Mouse (Mus musculus): Measurements from ENCODE around the gene Cmtm2b.
"Not testable (repeated sequence)": the region's sequence is repeated elsewhere in the genome, so short reads cannot be mapped to it uniquely, and the experiment has no call there.

Cmtm2b gene

GRCm38 (mm10) chr8:104321930-104322329 lies at the start of gene Cmtm2b:
Gene Cmtm2b, plus strand, starts transcription at chr8:104322230.
- DNase-seq (ENCODE audit: low read depth, low spot score) = not testable (repeated sequence)

- not testable (repeated sequence) for DNase-seq (ENCODE audit: low read depth, low spot score)
These were observed 28.9 kb upstream of the Cmtm2b start, which contains the start of gene Cmtm2a for GRCm38 (mm10) chr8:104293081-104293480. Gene Cmtm2a, minus strand, starts transcription at chr8:104293181.

GRCm38 (mm10) chr8:104294396-104294795 lies 27.6 kb upstream of the Cmtm2b start:
- no peak for DNase-seq (ENCODE audit: low read depth, low spot score)

- DNase-seq (ENCODE audit: low read depth, low spot score) = peak; percentile 2
These were observed 20.5 kb upstream of the Cmtm2b start for GRCm38 (mm10) chr8:104301577-104301976.

GRCm38 (mm10) chr8:104302536-104302935 lies 19.5 kb upstream of the Cmtm2b start:
- DNase-seq (ENCODE audit: low read depth, low spot score) = not testable (repeated sequence)

GRCm38 (mm10) chr8:104304962-104305361 lies 17.1 kb upstream of the Cmtm2b start:
- DNase-seq (ENCODE audit: low read depth, low spot score) = no peak

- not testable (repeated sequence) for DNase-seq (ENCODE audit: low read depth, low spot score)
These were observed 13.7 kb upstream of the Cmtm2b start for GRCm38 (mm10) chr8:104308341-104308740.

- DNase-seq (ENCODE audit: low read depth, low spot score) = not testable (repeated sequence)
These were observed 12.4 kb upstream of the Cmtm2b start, which contains the start of the genes Gm45711 and Cmtm1 for GRCm38 (mm10) chr8:104309441-104310155. Gene Gm45711, minus strand, starts transcription at chr8:104310081. Gene Cmtm1, minus strand, starts transcription at chr8:104310145.

GRCm38 (mm10) chr8:104312023-104312422 lies 10.0 kb upstream of the Cmtm2b start:
- DNase-seq (ENCODE audit: low read depth, low spot score) = not testable (repeated sequence)

- no peak for DNase-seq (ENCODE audit: low read depth, low spot score)
These were observed 8.7 kb upstream of the Cmtm2b start for GRCm38 (mm10) chr8:104313311-104313710.

GRCm38 (mm10) chr8:104321267-104321666 lies 763 bp upstream of the Cmtm2b start, which contains the start of gene Gm11020:
Gene Gm11020, plus strand, starts transcription at chr8:104321567.
- DNase-seq (ENCODE audit: low read depth, low spot score) = not testable (repeated sequence)

GRCm38 (mm10) chr8:104332665-104333631 lies 10.9 kb downstream of the Cmtm2b start:
- DNase-seq (ENCODE audit: low read depth, low spot score) = no peak

GRCm38 (mm10) chr8:104333786-104334185 lies 11.8 kb downstream of the Cmtm2b start:
- DNase-seq (ENCODE audit: low read depth, low spot score) = no peak

GRCm38 (mm10) chr8:104334196-104334595 lies 12.2 kb downstream of the Cmtm2b start:
- DNase-seq (ENCODE audit: low read depth, low spot score) = no peak

- DNase-seq (ENCODE audit: low read depth, low spot score) = no peak
These were observed 14.8 kb downstream of the Cmtm2b start for GRCm38 (mm10) chr8:104336806-104337205.

- DNase-seq (ENCODE audit: low read depth, low spot score) = no peak
These were observed 15.9 kb downstream of the Cmtm2b start for GRCm38 (mm10) chr8:104337890-104338289.

- no peak for DNase-seq (ENCODE audit: low read depth, low spot score)
These were observed 17.4 kb downstream of the Cmtm2b start, which contains the start of gene Cmtm3 for GRCm38 (mm10) chr8:104339229-104339982. Gene Cmtm3, plus strand, starts transcription at chr8:104339410.

- DNase-seq (ENCODE audit: low read depth, low spot score) = no peak
These were observed 17.9 kb downstream of the Cmtm2b start for GRCm38 (mm10) chr8:104339983-104340232.

- DNase-seq (ENCODE audit: low read depth, low spot score) = peak; percentile 69
These were observed 18.4 kb downstream of the Cmtm2b start for GRCm38 (mm10) chr8:104340233-104341105.

- peak; percentile 66 for DNase-seq (ENCODE audit: low read depth, low spot score)
These were observed 19.1 kb downstream of the Cmtm2b start for GRCm38 (mm10) chr8:104341106-104341561.

Measured in forelimb bud, embryonic 11.5 days (tissue).